Mouse (Mus musculus) left cerebral cortex, adult 18-20 months (tissue): ENCODE measurements around the gene Stag1. TPM values are rescaled to one million over a fixed set of nuclear protein-coding genes. Genes with fewer than 3 reads are reported as not detected.
A peak's percentile ranks its signal among the peaks of the same experiment; 100 is the strongest.

Experiments used
- DNase-seq, 2 experiments: peaks; one replicate each; pipeline ENCODE4 v3.0.0; 2021 to 2022; ENCODE audit warnings: low spot score in 2 of 2, mixed read lengths in 1 of 2
- long read RNA-seq, 2 experiments: library from polyadenylated mRNA; stranded (forward); transcript quantifications; one replicate each; pipeline ENCODE4 v2.0.0; 2021
- total RNA-seq, 2 experiments: library from RNA; stranded (reverse); gene quantifications; 2 replicates each; pipeline ENCODE4 v1.2.3; 2021

Gene Stag1
- 10 to 100 TPM; 69.0 to 70.1 TPM for total RNA-seq
- long read RNA-seq, experiment 1, full-length matches to known transcripts = 10 of 20 reads
- long read RNA-seq, experiment 1, partial matches to known transcripts = 4 of 20 reads
- long read RNA-seq, experiment 1, other reads (novel, unspliced or antisense) = 6 of 20 reads
- long read RNA-seq, experiment 2, full-length matches to known transcripts = 1 of 8 reads
- long read RNA-seq, experiment 2, partial matches to known transcripts = 0 of 8 reads
- long read RNA-seq, experiment 2, other reads (novel, unspliced or antisense) = 7 of 8 reads

DNA sequence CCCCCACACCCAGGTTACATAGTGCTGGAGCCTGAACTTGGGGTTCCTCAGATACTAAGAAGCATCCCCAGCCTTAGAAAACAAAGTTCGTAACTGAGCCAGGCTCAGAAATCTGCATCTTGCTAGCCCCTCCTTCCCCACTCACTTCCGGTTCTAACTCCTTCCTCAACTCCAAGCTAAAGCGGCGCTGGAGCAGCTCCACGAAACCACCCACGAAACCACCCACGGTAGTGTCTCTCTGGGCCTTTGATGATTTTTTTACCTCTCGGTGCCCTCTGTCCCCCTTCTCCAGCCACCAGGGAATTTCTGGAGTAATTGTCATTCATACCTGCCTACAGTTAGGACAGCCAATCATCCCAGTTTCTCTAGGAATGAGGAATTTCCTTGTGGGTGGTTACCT lies at the start of gene Stag1:
Gene Stag1, plus strand, starts transcription at position 253 of the 400 bp plus-strand sequence.
- no peak for DNase-seq

DNA sequence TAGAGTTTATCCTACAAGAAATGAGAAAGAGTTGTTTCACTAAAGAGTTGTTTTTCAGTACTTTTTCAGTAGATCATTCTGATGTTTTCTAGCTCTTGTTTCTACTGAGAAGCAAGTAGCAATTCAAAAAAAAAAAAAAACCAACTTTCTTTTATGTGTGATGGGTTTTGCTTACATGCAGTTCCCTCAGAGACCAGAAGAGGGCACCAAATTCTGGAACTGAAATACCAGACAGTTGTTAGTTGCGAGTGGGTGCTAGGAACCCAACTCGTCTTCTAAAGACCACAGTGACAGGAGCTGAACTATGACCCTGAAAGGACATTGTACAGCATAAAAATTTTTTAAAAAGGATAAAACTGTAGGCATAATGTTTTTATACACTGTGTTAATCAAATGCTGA lies 49.3 kb upstream of the Stag1 start:
- no peak for DNase-seq

DNA sequence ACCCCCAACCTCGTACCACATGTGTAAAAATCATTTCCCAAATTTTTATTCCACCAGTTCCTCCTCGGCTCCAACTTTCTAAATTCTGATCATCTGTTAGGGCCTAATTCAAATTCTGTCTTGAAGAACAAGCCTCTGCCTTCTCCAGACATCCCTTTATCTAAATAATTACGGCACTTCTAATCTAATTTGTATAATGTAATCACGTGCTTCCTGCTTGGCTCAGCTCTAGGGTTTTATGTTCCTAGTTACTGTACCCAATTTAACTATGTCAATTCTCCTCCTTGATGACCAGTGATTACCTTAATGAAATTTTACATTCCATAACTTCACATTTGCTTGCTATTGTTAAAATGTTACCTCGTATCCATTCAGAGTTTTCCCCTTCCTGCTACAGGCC lies 41.9 kb upstream of the Stag1 start:
- DNase-seq = no peak

GRCm38 (mm10) chr9:100558023-100558573 lies 39.5 kb upstream of the Stag1 start:
- no peak for DNase-seq

GRCm38 (mm10) chr9:100558991-100559390 lies 38.6 kb upstream of the Stag1 start:
- no peak for DNase-seq

DNA sequence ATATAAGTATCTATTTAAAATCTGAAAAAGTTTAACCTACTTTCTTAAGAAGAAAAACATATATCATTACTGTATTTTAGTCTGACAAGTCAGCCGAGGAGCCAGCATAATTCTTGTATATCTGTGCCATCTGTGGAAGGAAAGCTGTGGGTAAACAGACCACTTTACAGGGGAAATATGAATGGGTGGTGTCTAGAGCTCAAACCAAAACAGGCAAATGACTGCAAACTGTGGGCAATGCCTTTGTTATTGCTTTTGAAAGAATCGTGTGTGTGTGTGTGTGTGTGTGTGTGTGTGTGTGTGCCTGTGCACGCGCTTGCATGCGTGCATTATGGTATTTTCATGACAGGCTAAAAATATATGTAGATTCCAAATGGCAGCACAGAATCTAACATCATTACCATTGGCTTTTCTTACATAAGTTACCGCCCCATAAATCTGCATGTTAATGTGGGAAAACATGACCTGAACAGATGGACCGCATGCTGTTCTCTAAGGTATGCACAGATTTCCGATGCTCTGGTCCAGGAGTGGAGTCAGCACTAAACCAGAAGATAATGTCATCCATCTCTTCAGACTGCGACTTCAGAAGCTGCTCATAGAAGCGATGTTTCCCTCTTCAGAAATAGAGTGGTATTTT lies 37.2 kb upstream of the Stag1 start:
- peak in 1 of 2 experiments; percentile 40 for DNase-seq

GRCm38 (mm10) chr9:100569798-100570625 lies 27.6 kb upstream of the Stag1 start:
- peak; percentile 45 to 54 for DNase-seq

DNA sequence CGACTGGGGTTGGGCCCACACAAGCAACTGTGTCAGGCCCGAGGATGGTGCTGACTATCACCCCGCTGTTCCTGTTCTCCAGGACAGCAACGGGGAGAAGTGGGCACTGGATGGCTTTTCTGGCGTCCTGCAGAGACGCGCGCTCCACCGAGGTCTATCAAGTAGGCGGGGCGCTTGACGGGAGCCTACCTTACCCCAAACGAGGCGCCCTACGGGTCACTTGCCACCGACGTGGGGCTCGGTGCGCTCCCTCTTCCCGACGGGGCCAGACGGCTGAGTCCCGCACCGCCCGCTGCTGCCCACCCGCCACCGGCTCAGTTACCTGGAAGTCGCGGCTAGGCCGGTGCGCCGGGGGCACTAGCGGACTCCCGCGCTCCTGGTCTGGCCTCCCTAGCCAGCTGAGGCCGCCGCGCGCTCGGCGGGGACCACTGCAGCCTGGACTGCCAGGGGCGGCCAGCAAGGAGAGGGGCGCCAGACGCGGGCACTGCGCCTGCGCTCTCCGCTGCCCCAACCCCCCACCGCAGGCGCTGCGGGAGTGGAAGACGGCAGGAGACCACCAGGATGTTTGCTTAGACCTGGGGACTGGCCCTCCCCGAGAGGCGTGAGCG lies 26.9 kb upstream of the Stag1 start, which contains the start of gene Slc35g2:
Gene Slc35g2, minus strand, starts transcription at position 465 of the 608 bp plus-strand sequence.
- DNase-seq = peak; percentile 15 to 31

DNA sequence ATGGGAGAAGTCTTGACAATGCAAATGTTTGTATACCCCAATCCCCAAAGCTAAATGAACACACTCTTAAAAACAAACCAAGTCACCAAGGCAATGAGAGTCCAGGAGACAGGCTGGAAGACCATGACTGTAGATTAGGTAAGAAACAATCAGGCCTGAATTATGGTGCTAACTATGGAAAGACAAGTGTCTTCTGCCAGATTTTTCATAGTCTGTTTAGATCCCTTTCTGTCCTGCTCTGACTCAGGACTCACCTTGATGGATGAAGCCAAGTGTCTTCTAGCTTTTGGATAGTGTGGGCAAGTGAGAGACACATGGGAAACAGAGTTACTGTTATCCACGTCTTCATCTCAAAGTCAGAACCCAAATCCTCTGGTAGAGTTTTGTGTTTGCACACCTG lies 26.1 kb upstream of the Stag1 start:
- DNase-seq = no peak

- no peak for DNase-seq
Measured at GRCm38 (mm10) chr9:100573300-100573699, 24.3 kb upstream of the Stag1 start.

- DNase-seq = no peak
Measured at GRCm38 (mm10) chr9:100573942-100574341, 23.7 kb upstream of the Stag1 start.

DNA sequence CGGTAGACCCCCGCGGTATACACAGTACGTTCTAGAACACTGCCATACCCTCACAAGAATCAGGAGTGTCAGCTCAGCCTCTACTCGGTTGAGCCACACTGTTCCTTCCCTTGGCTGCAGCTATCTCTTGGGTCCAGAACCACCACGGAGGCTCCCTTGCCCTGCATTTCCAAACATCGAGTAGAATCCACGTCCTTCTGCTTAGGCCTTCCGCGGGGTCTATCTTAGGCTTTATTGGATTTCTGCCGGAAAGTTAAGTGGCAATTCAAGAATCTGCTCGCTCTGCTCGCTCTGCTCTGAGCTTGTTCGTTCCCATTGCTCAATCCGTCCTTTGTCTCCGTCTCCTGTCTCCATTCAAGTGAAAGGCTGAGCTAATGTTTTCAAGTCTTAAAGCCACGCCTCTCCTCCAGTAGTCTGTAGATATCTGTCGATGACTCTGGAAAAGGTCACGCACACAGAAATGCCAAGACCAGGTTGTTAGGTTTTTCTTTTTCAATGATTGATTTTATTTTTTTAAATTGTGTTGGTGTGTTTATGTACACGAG lies 17.3 kb upstream of the Stag1 start:
- no peak for DNase-seq

GRCm38 (mm10) chr9:100581543-100582492 lies 15.8 kb upstream of the Stag1 start:
- DNase-seq = no peak

GRCm38 (mm10) chr9:100582883-100583575 lies 14.6 kb upstream of the Stag1 start:
- DNase-seq = no peak

GRCm38 (mm10) chr9:100584031-100584430 lies 13.6 kb upstream of the Stag1 start:
- DNase-seq = no peak

DNA sequence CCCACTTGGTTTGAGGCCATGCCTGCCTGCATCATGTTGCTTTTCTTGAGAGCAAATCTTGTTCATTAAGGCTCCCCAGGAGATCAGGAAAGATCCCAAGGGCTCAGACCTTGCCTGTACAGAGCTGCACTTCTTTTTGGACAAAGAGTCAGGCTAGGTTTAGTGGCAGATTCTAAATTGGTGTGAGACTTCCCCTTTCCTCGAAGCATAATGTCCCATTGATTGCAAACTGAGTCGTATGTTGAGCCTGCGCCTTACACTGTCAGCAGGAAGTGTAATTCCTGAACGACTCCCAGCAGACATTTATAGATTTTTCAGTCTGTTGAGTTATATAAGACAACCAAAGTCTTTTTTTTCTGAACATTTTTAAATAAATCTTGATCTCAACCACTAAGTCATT lies 7.1 kb upstream of the Stag1 start:
- no peak for DNase-seq

- no peak for DNase-seq
Measured at GRCm38 (mm10) chr9:100596317-100596716, 1.3 kb upstream of the Stag1 start.

- DNase-seq = no peak
Measured at GRCm38 (mm10) chr9:100599761-100600328, 2.2 kb downstream of the Stag1 start.

GRCm38 (mm10) chr9:100602130-100602529 lies 4.5 kb downstream of the Stag1 start:
- no peak for DNase-seq
